Comparison of ENCODE assay signal across 9 mouse cellular contexts in the genomic region with DNA sequence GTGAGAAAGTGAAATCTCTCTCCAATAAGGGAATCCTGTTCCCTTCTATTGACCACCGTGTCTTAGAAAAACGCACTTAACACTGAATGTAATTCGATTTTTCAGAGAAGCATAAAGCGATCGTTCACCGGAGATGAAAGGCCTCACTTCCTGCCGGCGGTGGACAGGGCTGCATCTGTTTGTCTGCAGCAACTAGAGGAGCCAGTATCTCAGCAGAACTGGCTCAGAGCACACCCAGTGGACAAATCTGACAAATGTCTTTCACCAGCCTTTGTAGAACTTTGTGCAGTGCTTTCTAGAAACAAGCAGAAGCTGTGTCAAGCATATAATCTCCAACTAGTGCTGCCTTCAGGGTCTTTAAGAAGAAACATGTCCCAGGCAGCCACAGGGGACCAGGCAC. TPM values are rescaled to one million over a fixed set of nuclear protein-coding genes. Genes with fewer than 3 reads are reported as not detected.
DNase-seq lines count a peak whose midpoint lies in the region; ATAC-seq lines count a peak whose summit lies in the region.
"Had no signal": no experiment of that assay in that cellular context is flagged by ENCODE, and none has a peak within 500 bp of the region (broad histone marks: within the 10 kb centered on the region; RNA-seq: fewer than 3 reads in every experiment).

No protein-coding gene starts in this region.

- peak; percentile 50 to 57 for DNase-seq in cerebellum, postnatal 10 days
- DNase-seq in cerebellum, adult 11-12 months = no peak
- peak; percentile 55 for DNase-seq in hindbrain, embryonic 14.5 days (ENCODE audit: low spot score)
- no peak for DNase-seq in thymus, postnatal 14 days

- H3K9me3 ChIP-seq in megakaryocyte, embryonic 14.5 days = no peaks in the 10 kb centered on the region
- H3K9me3 ChIP-seq in hindbrain, embryonic 14.5 days (ENCODE audit: control insufficient read depth, low read length) = no peaks in the 10 kb centered on the region
- H3K9me3 ChIP-seq in neural tube, embryonic 14.5 days (ENCODE audit: control insufficient read depth, low read length) = no peaks in the 10 kb centered on the region

- no peak overlapping the region for H3K27ac ChIP-seq in hindbrain, embryonic 14.5 days
- H3K27ac ChIP-seq in neural tube, embryonic 14.5 days (ENCODE audit: low read depth, low read length) = no peak overlapping the region

- H3K27me3 ChIP-seq in megakaryocyte, embryonic 14.5 days (replicated peaks) = peaks cover 51% of the 10 kb centered on the region
- no peaks in the 10 kb centered on the region for H3K27me3 ChIP-seq in hindbrain, embryonic 14.5 days (ENCODE audit: control insufficient read depth, insufficient read depth, low read length)
- H3K27me3 ChIP-seq in neural tube, embryonic 14.5 days (ENCODE audit: control insufficient read depth, insufficient read depth, low read length) = no peaks in the 10 kb centered on the region

- H3K36me3 ChIP-seq in megakaryocyte, embryonic 14.5 days (replicated peaks; ENCODE audit: low read length) = no peaks in the 10 kb centered on the region
- no peaks in the 10 kb centered on the region for H3K36me3 ChIP-seq in hindbrain, embryonic 14.5 days (replicated peaks; ENCODE audit: control insufficient read depth, insufficient read depth)
- no peaks in the 10 kb centered on the region for H3K36me3 ChIP-seq in neural tube, embryonic 14.5 days (ENCODE audit: control insufficient read depth, insufficient read depth, low read length)

- H3K9ac ChIP-seq in hindbrain, embryonic 14.5 days = no peak overlapping the region
- no peak overlapping the region for H3K9ac ChIP-seq in neural tube, embryonic 14.5 days (replicated peaks; ENCODE audit: low read depth, low read length)

- H3K4me1 ChIP-seq in megakaryocyte, embryonic 14.5 days = peaks cover 14% of the 10 kb centered on the region
- H3K4me1 ChIP-seq in hindbrain, embryonic 14.5 days (replicated peaks; ENCODE audit: control insufficient read depth, insufficient read depth, low read length) = peaks cover 22% of the 10 kb centered on the region; the same call in 1 of the 2 replicates
- H3K4me1 ChIP-seq in neural tube, embryonic 14.5 days (ENCODE audit: control insufficient read depth, insufficient read depth, low read length) = peaks cover 11% of the 10 kb centered on the region; the same call in 1 of the 2 replicates

- no peak for ATAC-seq in megakaryocyte, adult 5-6 weeks (ENCODE audit: poor library complexity, severe bottlenecking)
- ATAC-seq in hindbrain, embryonic 14.5 days (ENCODE audit: low FRiP score) = peak; percentile 48; the same call in 1 of the 2 replicates
- 0 out of 2 replicates have a peak, but pooled peaks have one; percentile 61 for ATAC-seq in neural tube, embryonic 14.5 days (ENCODE audit: low read depth)
- no peak for ATAC-seq in erythroblast, adult 5-6 weeks (replicated peaks; ENCODE audit: low FRiP score, poor library complexity, severe bottlenecking)

- WGBS in hindbrain, embryonic 14.5 days = 15% methylated on average over 8 of the region's 8 CpGs
- WGBS in neural tube, embryonic 14.5 days = 6% methylated on average over 8 of the region's 8 CpGs

- no peak overlapping the region for H3K4me2 ChIP-seq in hindbrain, embryonic 14.5 days (replicated peaks)
- no peak overlapping the region; the same call in 1 of the 2 replicates for H3K4me2 ChIP-seq in neural tube, embryonic 14.5 days (ENCODE audit: low read depth, low read length)

- H3K4me3 ChIP-seq in megakaryocyte, embryonic 14.5 days (replicated peaks) = peak overlapping the region; percentile 60
- no peak overlapping the region for H3K4me3 ChIP-seq in hindbrain, embryonic 14.5 days (replicated peaks; ENCODE audit: low read length)
- no peak overlapping the region for H3K4me3 ChIP-seq in neural tube, embryonic 14.5 days (ENCODE audit: low read depth, low read length)

RNA-seq across cellular contexts. Expression of a gene that starts 14.5 kb away (rescaled TPM):
- 1.8 TPM in 1 of 2 replicates, not detected in the other for polyA plus RNA-seq in megakaryocyte, embryonic 14.5 days (2012; ENCODE audit: insufficient read depth, low replicate concordance)
- total RNA-seq in megakaryocyte, adult 5-6 weeks (2015) = 2.3 and 2.5 TPM in 2 replicates
- 1.7 and 3.2 TPM in 2 replicates for total RNA-seq in megakaryocyte, adult 5-6 weeks (2017)
- polyA plus RNA-seq in hindbrain, embryonic 14.5 days (2014; fragmentation: Nextera tagmentation; extraction: Ambion mirVana) = 0.59 and 1.1 TPM in 2 replicates
- 0.64 and 0.93 TPM in 2 replicates for polyA plus RNA-seq in neural tube, embryonic 14.5 days (2014; fragmentation: Nextera tagmentation; extraction: Ambion mirVana)
- not detected in 2 replicates for total RNA-seq in erythroblast, adult 5-6 weeks (2015; ENCODE audit: low replicate concordance)
- total RNA-seq in erythroblast, adult 5-6 weeks (2017; ENCODE audit: low replicate concordance) = not detected in 2 replicates

RNA-seq across cellular contexts. Expression of a gene that starts 42.0 kb away (rescaled TPM):
- 0.82 TPM in 1 of 2 replicates, not detected in the other for polyA plus RNA-seq in megakaryocyte, embryonic 14.5 days (2012; ENCODE audit: insufficient read depth, low replicate concordance)
- 37.3 and 38.8 TPM in 2 replicates for total RNA-seq in megakaryocyte, adult 5-6 weeks (2015)
- total RNA-seq in megakaryocyte, adult 5-6 weeks (2017) = 28.5 and 37.2 TPM in 2 replicates
- 32.4 and 37.0 TPM in 2 replicates for polyA plus RNA-seq in hindbrain, embryonic 14.5 days (2014; fragmentation: Nextera tagmentation; extraction: Ambion mirVana)
- 34.5 and 35.1 TPM in 2 replicates for polyA plus RNA-seq in neural tube, embryonic 14.5 days (2014; fragmentation: Nextera tagmentation; extraction: Ambion mirVana)
- 9.6 and 13.2 TPM in 2 replicates for total RNA-seq in erythroblast, adult 5-6 weeks (2015; ENCODE audit: low replicate concordance)
- total RNA-seq in erythroblast, adult 5-6 weeks (2017; ENCODE audit: low replicate concordance) = 8.3 and 8.5 TPM in 2 replicates

RNA-seq across cellular contexts. Expression of a gene that starts 42.0 kb away (rescaled TPM):
- polyA plus RNA-seq in megakaryocyte, embryonic 14.5 days (2012; ENCODE audit: insufficient read depth, low replicate concordance) = 1.2 TPM in 1 of 2 replicates, not detected in the other
- total RNA-seq in megakaryocyte, adult 5-6 weeks (2015) = 5.5 and 6.7 TPM in 2 replicates
- 19.1 and 20.6 TPM in 2 replicates for total RNA-seq in megakaryocyte, adult 5-6 weeks (2017)
- polyA plus RNA-seq in hindbrain, embryonic 14.5 days (2014; fragmentation: Nextera tagmentation; extraction: Ambion mirVana) = 10.2 and 11.7 TPM in 2 replicates
- polyA plus RNA-seq in neural tube, embryonic 14.5 days (2014; fragmentation: Nextera tagmentation; extraction: Ambion mirVana) = 14.4 and 15.7 TPM in 2 replicates
- 2.7 and 2.9 TPM in 2 replicates for total RNA-seq in erythroblast, adult 5-6 weeks (2015; ENCODE audit: low replicate concordance)
- 4.0 and 4.9 TPM in 2 replicates for total RNA-seq in erythroblast, adult 5-6 weeks (2017; ENCODE audit: low replicate concordance)

RNA-seq across cellular contexts. Expression of a gene that starts 54.0 kb away (rescaled TPM):
- not detected in 2 replicates for polyA plus RNA-seq in megakaryocyte, embryonic 14.5 days (2012; ENCODE audit: insufficient read depth, low replicate concordance)
- total RNA-seq in megakaryocyte, adult 5-6 weeks (2015) = not detected in 2 replicates
- total RNA-seq in megakaryocyte, adult 5-6 weeks (2017) = not detected in 2 replicates
- polyA plus RNA-seq in hindbrain, embryonic 14.5 days (2014; fragmentation: Nextera tagmentation; extraction: Ambion mirVana) = not detected in 2 replicates
- not detected in 2 replicates for polyA plus RNA-seq in neural tube, embryonic 14.5 days (2014; fragmentation: Nextera tagmentation; extraction: Ambion mirVana)
- total RNA-seq in erythroblast, adult 5-6 weeks (2015; ENCODE audit: low replicate concordance) = not detected in 2 replicates
- not detected in 2 replicates for total RNA-seq in erythroblast, adult 5-6 weeks (2017; ENCODE audit: low replicate concordance)
- total RNA-seq: neutrophil, adult 5-6 weeks had no signal

Comparison
In these comparisons a context has a peak if more than half of its experiments do, and no peak if none do; other contexts are left out.
1. DNase-seq: peak in cerebellum, postnatal 10 days (2 of 2) and hindbrain, embryonic 14.5 days (single experiment); none in cerebellum, adult 11-12 months (single experiment) and thymus, postnatal 14 days (single experiment).
2. ATAC-seq: peak in hindbrain, embryonic 14.5 days (single experiment) and neural tube, embryonic 14.5 days (single experiment); none in megakaryocyte, adult 5-6 weeks (single experiment) and erythroblast, adult 5-6 weeks (single experiment).
3. RNA of a gene that starts 42.0 kb away (polyA plus RNA-seq): 34.5 to 35.1 TPM in neural tube, embryonic 14.5 days and 32.4 to 37.0 TPM in hindbrain, embryonic 14.5 days; 0.82 TPM in megakaryocyte, embryonic 14.5 days; every median in the first group is over 10 times any median in the second.